Mouse (Mus musculus) bone marrow macrophage, adult 2 months (primary cell): ENCODE data around the gene Ammecr1.

ENCODE experiments used
- CTCF ChIP-seq: IDR thresholded peaks from 2 replicates; pipeline ENCODE4 v1.5.1; 2012; ENCODE audit warnings: low read depth, mild to moderate bottlenecking, low read length, moderate library complexity
- POLR2A ChIP-seq: IDR thresholded peaks from 2 replicates; pipeline ENCODE4 v1.6.1; 2012; ENCODE audit warnings: mild to moderate bottlenecking, low read depth, low read length, borderline replicate concordance

- TF ChIP-seq POLR2A, result no peak
- no peak for TF ChIP-seq CTCF
Observed at GRCm38 (mm10) chrX:142965236-142966007, 1.1 kb downstream of the Ammecr1 start.
